Mouse (Mus musculus) neural tube, embryonic 15.5 days (tissue): ENCODE data around the gene Khdrbs1. TPM values are rescaled to one million over a fixed set of nuclear protein-coding genes. Genes with fewer than 3 reads are reported as not detected.

ENCODE experiments used
- ATAC-seq: fragments of 200-750 bp; cut with Nextera tagmentation; 2 replicates; pipeline ENCODE4 v1.8.0; 2017; ENCODE audit warnings: mild to moderate bottlenecking, moderate TSS enrichment, moderate library complexity; ENCODE audit not compliant: low FRiP score
- H3K27ac ChIP-seq: fragments of 300-500 bp; sonication (generic); replicated peaks from 2 replicates; pipeline ENCODE4 v1.5.1; 2015; ENCODE audit warnings: mild to moderate bottlenecking, inconsistent platforms
- H3K27me3 ChIP-seq: fragments of 300-500 bp; sonication (generic); replicated peaks from 2 replicates; pipeline ENCODE4 v1.6.1; 2015; ENCODE audit warnings: inconsistent platforms
- H3K36me3 ChIP-seq: fragments of 300-500 bp; sonication (generic); 2 replicates; pipeline ENCODE4 v1.6.1; 2015; ENCODE audit warnings: inconsistent platforms
- H3K4me1 ChIP-seq: fragments of 300-500 bp; sonication (generic); 2 replicates; pipeline ENCODE4 v1.6.1; 2015; ENCODE audit warnings: inconsistent platforms
- H3K4me2 ChIP-seq: fragments of 300-500 bp; sonication (generic); 2 replicates; pipeline ENCODE4 v1.6.1; 2015; ENCODE audit warnings: inconsistent platforms, mild to moderate bottlenecking, moderate library complexity
- H3K4me3 ChIP-seq: fragments of 300-500 bp; sonication (generic); replicated peaks from 2 replicates; pipeline ENCODE4 v1.5.1; 2015; ENCODE audit warnings: mild to moderate bottlenecking, inconsistent platforms
- H3K9ac ChIP-seq: fragments of 300-500 bp; sonication (generic); replicated peaks from 2 replicates; pipeline ENCODE4 v1.6.1; 2015; ENCODE audit warnings: mild to moderate bottlenecking, inconsistent platforms
- H3K9me3 ChIP-seq: fragments of 300-500 bp; sonication (generic); replicated peaks from 2 replicates; pipeline ENCODE4 v1.6.1; 2016; ENCODE audit warnings: inconsistent platforms
- WGBS: fragments of 180-500 bp; shearing (Covaris S2); methylation state at CpG from one replicate; pipeline ENCODE4 v1.1.7; 2015; ENCODE audit warnings: mixed read lengths; 5-methylcytosine and 5-hydroxymethylcytosine counted together
- polyA plus RNA-seq: library from polyadenylated mRNA; unstranded; fragments of >200 nt; fragmentation: Nextera tagmentation; extraction: Ambion mirVana; gene quantifications from 2 replicates; pipeline ENCODE4 v1.2.1, GENCODE M21; 2015

Khdrbs1 gene
- polyA plus RNA-seq: 105 and 106 TPM in 2 replicates

GRCm38 (mm10) chr4:129742232-129743009 is at the start of gene Khdrbs1:
Khdrbs1 (minus strand) TSS chr4:129742303.
- H3K36me3 ChIP-seq: no peaks in the 10 kb centered on the region
- peak within 1 kb of the TSS; percentile 99 for H3K9ac ChIP-seq
- peak within 1 kb of the TSS; percentile 98 for H3K27ac ChIP-seq
- ATAC-seq: peak; percentile 95
- peaks cover 32% of the 10 kb centered on the region for H3K4me1 ChIP-seq
- no peaks in the 10 kb centered on the region for H3K27me3 ChIP-seq
- H3K4me3 ChIP-seq: peak within 1 kb of the TSS; percentile 93
- no peaks in the 10 kb centered on the region for H3K9me3 ChIP-seq
- H3K4me2 ChIP-seq: peak within 1 kb of the TSS; percentile 73
- WGBS: under 1% methylated on average over 76 of the region's 76 CpGs

- H3K4me1 ChIP-seq: peaks cover 23% of the 10 kb centered on the region
- H3K9ac ChIP-seq: no peak overlapping the region
- WGBS: 22% methylated on average over 1 of the region's 1 CpGs
- H3K27me3 ChIP-seq: no peaks in the 10 kb centered on the region
- peak overlapping the region; percentile 10; the same call in 1 of the 2 replicates for H3K27ac ChIP-seq
- no peaks in the 10 kb centered on the region for H3K9me3 ChIP-seq
- no peak for ATAC-seq
- H3K4me3 ChIP-seq: no peak overlapping the region
- no peak overlapping the region for H3K4me2 ChIP-seq
- no peaks in the 10 kb centered on the region for H3K36me3 ChIP-seq
These were observed 49.3 kb upstream of the Khdrbs1 start for GRCm38 (mm10) chr4:129791399-129791798.

- Histone ChIP-seq H3K27me3 (no peaks in the 10 kb centered on the region), H3K36me3 (no peaks in the 10 kb centered on the region), H3K9me3 (no peaks in the 10 kb centered on the region), H3K9ac (no peak overlapping the region), H3K4me3 (no peak overlapping the region), H3K27ac (no peak overlapping the region), H3K4me1 (peaks cover 20% of the 10 kb centered on the region), H3K4me2 (no peak overlapping the region)
- no peak for ATAC-seq
- WGBS: 48% methylated on average over 3 of the region's 3 CpGs
These were observed 48.4 kb upstream of the Khdrbs1 start for GRCm38 (mm10) chr4:129790475-129790874.

GRCm38 (mm10) chr4:129789635-129790034 is 47.5 kb upstream of the Khdrbs1 start:
- no peak overlapping the region for H3K27ac ChIP-seq
- ATAC-seq: no peak
- H3K9me3 ChIP-seq: no peaks in the 10 kb centered on the region
- no peaks in the 10 kb centered on the region for H3K27me3 ChIP-seq
- WGBS: 97% methylated on average over 2 of the region's 2 CpGs
- no peak overlapping the region for H3K9ac ChIP-seq
- no peak overlapping the region for H3K4me2 ChIP-seq
- H3K36me3 ChIP-seq: no peaks in the 10 kb centered on the region
- peaks cover 13% of the 10 kb centered on the region for H3K4me1 ChIP-seq
- H3K4me3 ChIP-seq: no peak overlapping the region

GRCm38 (mm10) chr4:129788693-129789092 is 46.6 kb upstream of the Khdrbs1 start:
- Histone ChIP-seq H3K36me3 (no peaks in the 10 kb centered on the region), H3K4me2 (no peak overlapping the region), H3K9me3 (no peaks in the 10 kb centered on the region), H3K4me3 (no peak overlapping the region), H3K9ac (no peak overlapping the region), H3K4me1 (peaks cover 11% of the 10 kb centered on the region), H3K27ac (no peak overlapping the region), H3K27me3 (no peaks in the 10 kb centered on the region)
- WGBS: 48% methylated on average over 8 of the region's 8 CpGs
- no peak for ATAC-seq

- Histone ChIP-seq H3K9me3 (no peaks in the 10 kb centered on the region), H3K36me3 (no peaks in the 10 kb centered on the region), H3K4me1 (peaks cover 17% of the 10 kb centered on the region), H3K27ac (no peak overlapping the region), H3K27me3 (no peaks in the 10 kb centered on the region), H3K4me2 (no peak overlapping the region), H3K4me3 (no peak overlapping the region), H3K9ac (no peak overlapping the region; the same call in 1 of the 2 replicates)
- WGBS: 3% methylated on average over 4 of the region's 4 CpGs
- ATAC-seq: no peak
These were observed 43.1 kb upstream of the Khdrbs1 start for GRCm38 (mm10) chr4:129785178-129785577.

- Histone ChIP-seq H3K9ac (no peak overlapping the region), H3K4me3 (no peak overlapping the region), H3K4me2 (no peak overlapping the region), H3K27me3 (no peaks in the 10 kb centered on the region), H3K36me3 (no peaks in the 10 kb centered on the region), H3K27ac (no peak overlapping the region), H3K4me1 (peaks cover 17% of the 10 kb centered on the region), H3K9me3 (no peaks in the 10 kb centered on the region)
- ATAC-seq: no peak
- 85% methylated on average over 5 of the region's 5 CpGs for WGBS
These were observed 41.4 kb upstream of the Khdrbs1 start for GRCm38 (mm10) chr4:129783506-129783905.

- H3K27me3 ChIP-seq: no peaks in the 10 kb centered on the region
- 0 out of 2 replicates have a peak overlapping the region, but pooled peaks have one; percentile 48 for H3K27ac ChIP-seq
- peaks cover 17% of the 10 kb centered on the region for H3K4me1 ChIP-seq
- H3K4me2 ChIP-seq: no peak overlapping the region
- H3K4me3 ChIP-seq: no peak overlapping the region
- no peaks in the 10 kb centered on the region for H3K9me3 ChIP-seq
- ATAC-seq: no peak
- H3K9ac ChIP-seq: 0 out of 2 replicates have a peak overlapping the region, but pooled peaks have one; percentile 1
- WGBS: 32% methylated on average over 3 of the region's 3 CpGs
- no peaks in the 10 kb centered on the region for H3K36me3 ChIP-seq
These were observed 40.8 kb upstream of the Khdrbs1 start for GRCm38 (mm10) chr4:129782857-129783331.

- no peak; the same call in 1 of the 2 replicates for ATAC-seq
- WGBS: 20% methylated on average over 4 of the region's 4 CpGs
These were observed 40.0 kb upstream of the Khdrbs1 start for GRCm38 (mm10) chr4:129781881-129782675.

GRCm38 (mm10) chr4:129771672-129772521 is 29.8 kb upstream of the Khdrbs1 start:
- WGBS: 3% methylated on average over 21 of the region's 21 CpGs
- 0 out of 2 replicates have a peak overlapping the region, but pooled peaks have one; percentile 2 for H3K4me3 ChIP-seq
- no peak overlapping the region for H3K9ac ChIP-seq
- H3K27me3 ChIP-seq: no peaks in the 10 kb centered on the region
- H3K4me1 ChIP-seq: peaks cover 27% of the 10 kb centered on the region
- no peaks in the 10 kb centered on the region for H3K9me3 ChIP-seq
- peak overlapping the region; percentile 34 for H3K4me2 ChIP-seq
- ATAC-seq: no peak; the same call in 1 of the 2 replicates
- H3K36me3 ChIP-seq: no peaks in the 10 kb centered on the region
- peak overlapping the region; percentile 61 for H3K27ac ChIP-seq

More at GRCm38 (mm10) chr4:129781881-129782675, 40.0 kb upstream of the Khdrbs1 start:
- Histone ChIP-seq H3K27me3 (no peaks in the 10 kb centered on the region), H3K4me3 (no peak overlapping the region), H3K4me2 (no peak overlapping the region), H3K4me1 (peaks cover 17% of the 10 kb centered on the region), H3K9me3 (no peaks in the 10 kb centered on the region), H3K9ac (0 out of 2 replicates have a peak overlapping the region, but pooled peaks have one; percentile 1), H3K27ac (peak overlapping the region; percentile 48; the same call in 1 of the 2 replicates), H3K36me3 (no peaks in the 10 kb centered on the region)

GRCm38 (mm10) chr4:129771314-129771671 is 29.2 kb upstream of the Khdrbs1 start:
- WGBS: 26% methylated on average over 7 of the region's 7 CpGs
- Histone ChIP-seq H3K4me1 (peaks cover 27% of the 10 kb centered on the region), H3K9ac (no peak overlapping the region), H3K4me3 (0 out of 2 replicates have a peak overlapping the region, but pooled peaks have one; percentile 2), H3K36me3 (no peaks in the 10 kb centered on the region), H3K9me3 (no peaks in the 10 kb centered on the region), H3K4me2 (peak overlapping the region; percentile 34), H3K27ac (peak overlapping the region; percentile 61; the same call in 1 of the 2 replicates), H3K27me3 (no peaks in the 10 kb centered on the region)
- no peak for ATAC-seq
